Mouse (Mus musculus) thymus, postnatal 14 days (tissue): Measurements from ENCODE around the gene Gm28305.

Experiments used
- DNase-seq: peaks from one replicate; pipeline ENCODE4 v3.0.0; 2021

Gm28305 gene

GRCm38 (mm10) chr9:104040362-104040761 is at the start of gene Gm28305:
Gene Gm28305, plus strand, starts transcription at chr9:104040662.
- no peak for DNase-seq

- DNase-seq = peak; percentile 47
Measured at GRCm38 (mm10) chr9:103996496-103996895, 44.0 kb upstream of the Gm28305 start.

- no peak for DNase-seq
Measured at GRCm38 (mm10) chr9:104000601-104001000, 39.9 kb upstream of the Gm28305 start.

- DNase-seq = peak; percentile 97
Measured at GRCm38 (mm10) chr9:104001921-104002859, 38.3 kb upstream of the Gm28305 start, which contains the start of gene Nphp3. Gene Nphp3, plus strand, starts transcription at chr9:104002544.

- DNase-seq = peak; percentile 73
Measured at GRCm38 (mm10) chr9:104002913-104003330, 37.5 kb upstream of the Gm28305 start.

- DNase-seq = no peak
Measured at GRCm38 (mm10) chr9:104014526-104014925, 25.9 kb upstream of the Gm28305 start.

GRCm38 (mm10) chr9:104021026-104021425 is 19.4 kb upstream of the Gm28305 start:
- DNase-seq = no peak

- no peak for DNase-seq
Measured at GRCm38 (mm10) chr9:104027186-104027585, 13.3 kb upstream of the Gm28305 start.

GRCm38 (mm10) chr9:104029861-104030260 is 10.6 kb upstream of the Gm28305 start:
- no peak for DNase-seq

- DNase-seq = no peak
Measured at GRCm38 (mm10) chr9:104034231-104034630, 6.2 kb upstream of the Gm28305 start.

GRCm38 (mm10) chr9:104034718-104035117 is 5.7 kb upstream of the Gm28305 start:
- DNase-seq = no peak

- DNase-seq = peak; percentile 78
Measured at GRCm38 (mm10) chr9:104035261-104036015, 5.0 kb upstream of the Gm28305 start.

- no peak for DNase-seq
Measured at GRCm38 (mm10) chr9:104038266-104038665, 2.2 kb upstream of the Gm28305 start.

GRCm38 (mm10) chr9:104039031-104039695 is 1.3 kb upstream of the Gm28305 start:
- no peak for DNase-seq

- DNase-seq = no peak
Measured at GRCm38 (mm10) chr9:104039742-104040141, 720 bp upstream of the Gm28305 start.

GRCm38 (mm10) chr9:104043676-104044075 is 3.2 kb downstream of the Gm28305 start:
- no peak for DNase-seq

GRCm38 (mm10) chr9:104051028-104051427 is 10.6 kb downstream of the Gm28305 start:
- DNase-seq = no peak

GRCm38 (mm10) chr9:104062430-104063243 is 22.2 kb downstream of the Gm28305 start, which contains the start of gene Uba5:
Gene Uba5, minus strand, starts transcription at chr9:104063134.
- DNase-seq = peak; percentile 80

- DNase-seq = peak; percentile 82
Measured at GRCm38 (mm10) chr9:104063244-104063961, 22.9 kb downstream of the Gm28305 start, which contains the start of gene Acad11. Gene Acad11, plus strand, starts transcription at chr9:104063377.

- no peak for DNase-seq
Measured at GRCm38 (mm10) chr9:104064571-104064970, 24.1 kb downstream of the Gm28305 start.

- DNase-seq = no peak
Measured at GRCm38 (mm10) chr9:104070241-104070640, 29.8 kb downstream of the Gm28305 start.
